Mouse (Mus musculus) thymus, adult 2 months (tissue): Measurements from ENCODE around the gene Iffo2.

Experiments
- CTCF ChIP-seq: fragments of 200-500 bp; IDR thresholded peaks from 2 replicates; pipeline ENCODE4 v1.5.1; 2012; ENCODE audit warnings: mild to moderate bottlenecking, control low read depth, low read length, moderate library complexity, borderline replicate concordance; ENCODE audit not compliant: control insufficient read depth, poor library complexity, insufficient read depth; ENCODE audit errors: extremely low read depth
- POLR2A ChIP-seq: fragments of 200-500 bp; IDR thresholded peaks from 2 replicates; pipeline ENCODE4 v1.6.1; 2012; ENCODE audit warnings: mild to moderate bottlenecking, low read length, control low read depth, moderate library complexity; ENCODE audit not compliant: control insufficient read depth, poor library complexity, insufficient read depth; ENCODE audit errors: extremely low read depth

DNA sequence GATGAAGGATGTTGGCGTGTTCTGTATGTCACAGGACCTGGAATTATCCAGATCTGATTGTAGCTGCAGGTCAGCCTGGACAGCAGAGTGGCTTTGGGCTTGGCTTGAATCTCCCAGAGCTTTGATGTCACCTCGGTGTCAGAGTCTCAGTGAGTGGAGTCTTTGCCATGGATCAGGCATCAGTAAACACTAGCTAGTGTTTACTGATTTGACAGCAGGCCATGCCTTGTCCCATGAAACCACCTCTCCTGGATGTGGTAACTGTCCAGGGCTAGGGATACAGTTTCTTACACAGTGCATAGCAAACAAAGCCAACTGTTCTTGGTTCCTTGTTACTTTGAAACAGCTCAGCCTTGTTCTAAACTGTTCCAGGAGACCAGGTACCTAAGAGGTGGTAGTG, 18.8 kb upstream of the Iffo2 start:
- no peak for TF ChIP-seq POLR2A
- no peak for TF ChIP-seq CTCF
